Comparison of ENCODE assay signal across 28 mouse cellular contexts in the genomic region with DNA sequence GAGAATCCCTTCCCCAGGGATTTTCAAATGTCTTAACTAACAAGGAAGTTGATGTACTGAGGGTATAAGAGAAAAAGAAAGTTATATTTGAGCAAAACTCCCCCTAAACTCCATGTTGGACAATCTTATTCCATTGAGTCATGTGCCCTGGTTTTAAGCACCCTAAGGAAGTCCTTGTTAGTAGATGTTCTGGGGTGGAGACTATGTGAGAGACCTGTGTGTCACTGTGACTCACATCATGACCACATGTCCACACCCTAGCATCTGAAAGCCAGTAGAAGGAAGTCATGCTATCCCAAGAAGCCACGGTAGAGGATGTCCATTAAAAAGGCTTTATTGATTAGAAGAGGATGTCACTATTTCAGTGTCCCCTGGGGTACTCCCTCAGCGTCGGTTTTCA. TPM values are rescaled to one million over a fixed set of nuclear protein-coding genes. Genes with fewer than 3 reads are reported as not detected.
DNase-seq lines count a peak whose midpoint lies in the region; ATAC-seq and TF ChIP-seq lines count a peak whose summit lies in the region.
"Had no signal": no experiment of that assay in that cellular context is flagged by ENCODE, and none has a peak within 500 bp of the region (broad histone marks: within the 10 kb centered on the region; RNA-seq: fewer than 3 reads in every experiment).

No protein-coding gene starts in this region.

- no peak for TF ChIP-seq CTCF in gastrocnemius, adult 2 months (IDR thresholded peaks at IDR 0.05)
- TF ChIP-seq CTCF in stomach, postnatal 0 days (IDR thresholded peaks at IDR 0.05; ENCODE audit: low read depth): no peak

- no peak overlapping the region for H3K9ac ChIP-seq in stomach, postnatal 0 days (ENCODE audit: low read length)
- H3K9ac ChIP-seq: embryonic facial prominence, embryonic 12.5 days; embryonic facial prominence, embryonic 15.5 days; forebrain, embryonic 13.5 days; heart, embryonic 13.5 days; hindbrain, embryonic 13.5 days; intestine, embryonic 15.5 days had no signal

- DNase-seq in gastrocnemius, adult 2 months: no peak
- no peak for DNase-seq in gastrocnemius, postnatal 10 days
- peak; percentile 28 for DNase-seq in 416B (ENCODE audit: low read depth)
- DNase-seq in stomach, postnatal 0 days (ENCODE audit: low spot score): no peak
- DNase-seq: adrenal gland, adult 2 months; adrenal gland, postnatal 14 days; cerebellum, adult 11 months; cerebellum, adult 2 months; cerebellum, adult 9-11 months; cerebellum, postnatal 25 days; gastrocnemius, postnatal 25 days; heart, adult 2 months; kidney, adult 11 months had no signal

- WGBS in stomach, postnatal 0 days: 82% methylated on average over 3 of the region's 3 CpGs

- ATAC-seq in megakaryocyte, adult 5-6 weeks (ENCODE audit: poor library complexity, severe bottlenecking): peak; percentile 69
- no peak for ATAC-seq in CD4-positive, CD25-positive, alpha-beta regulatory T cell, adult 4 months
- ATAC-seq in stomach, postnatal 0 days (ENCODE audit: low FRiP score, low TSS enrichment): no peak
- ATAC-seq: forebrain, embryonic 13.5 days; forebrain, embryonic 16.5 days; hindbrain, embryonic 16.5 days; intestine, embryonic 15.5 days had no signal

- no peaks in the 10 kb centered on the region for H3K9me3 ChIP-seq in stomach, postnatal 0 days (ENCODE audit: control insufficient read depth, low read length)
- H3K9me3 ChIP-seq: embryonic facial prominence, embryonic 12.5 days; embryonic facial prominence, embryonic 15.5 days; forebrain, embryonic 13.5 days; heart, embryonic 10.5 days; hindbrain, embryonic 13.5 days; intestine, embryonic 15.5 days had no signal

- no peak overlapping the region for H3K4me2 ChIP-seq in stomach, postnatal 0 days (replicated peaks; ENCODE audit: low read depth)
- H3K4me2 ChIP-seq: embryonic facial prominence, embryonic 12.5 days; embryonic facial prominence, embryonic 15.5 days; forebrain, embryonic 13.5 days; heart, embryonic 13.5 days; hindbrain, embryonic 13.5 days; intestine, embryonic 15.5 days had no signal

- H3K4me1 ChIP-seq in stomach, postnatal 0 days (replicated peaks; ENCODE audit: control insufficient read depth, insufficient read depth): no peaks in the 10 kb centered on the region
- H3K4me1 ChIP-seq: embryonic facial prominence, embryonic 12.5 days; forebrain, embryonic 13.5 days; heart, embryonic 10.5 days; heart, embryonic 13.5 days; hindbrain, embryonic 13.5 days; intestine, embryonic 15.5 days had no signal

- H3K27ac ChIP-seq in gastrocnemius, adult 2 months: 0 out of 2 replicates have a peak overlapping the region, but pooled peaks have one; percentile 6
- H3K27ac ChIP-seq in stomach, postnatal 0 days (replicated peaks): no peak overlapping the region
- H3K27ac ChIP-seq: embryonic facial prominence, embryonic 12.5 days; embryonic facial prominence, embryonic 15.5 days; forebrain, embryonic 13.5 days; heart, adult 2 months; heart, embryonic 10.5 days; heart, embryonic 13.5 days; hindbrain, embryonic 13.5 days; intestine, embryonic 15.5 days had no signal

- intact Hi-C loops in gastrocnemius, adult 2 months (cut with DNase I): no loop called here

- H3K36me3 ChIP-seq in stomach, postnatal 0 days (ENCODE audit: control insufficient read depth, insufficient read depth, low read length): no peaks in the 10 kb centered on the region
- H3K36me3 ChIP-seq: embryonic facial prominence, embryonic 15.5 days; heart, embryonic 10.5 days; hindbrain, embryonic 13.5 days; intestine, embryonic 15.5 days had no signal

- TF ChIP-seq EP300 in stomach, postnatal 0 days (optimal IDR thresholded peaks at IDR 0.05): no peak

- no peak overlapping the region for H3K4me3 ChIP-seq in gastrocnemius, adult 2 months
- no peak overlapping the region for H3K4me3 ChIP-seq in stomach, postnatal 0 days (ENCODE audit: low read depth, low read length)
- H3K4me3 ChIP-seq: embryonic facial prominence, embryonic 12.5 days; embryonic facial prominence, embryonic 15.5 days; erythroblast, embryonic 14.5 days; forebrain, embryonic 13.5 days; heart, adult 2 months; heart, embryonic 10.5 days; heart, embryonic 13.5 days; hindbrain, embryonic 13.5 days; intestine, embryonic 15.5 days had no signal

- no peaks in the 10 kb centered on the region for H3K27me3 ChIP-seq in stomach, postnatal 0 days (ENCODE audit: control insufficient read depth, insufficient read depth, low read length)
- H3K27me3 ChIP-seq: embryonic facial prominence, embryonic 12.5 days; embryonic facial prominence, embryonic 15.5 days; forebrain, embryonic 13.5 days; heart, embryonic 13.5 days; hindbrain, embryonic 13.5 days; intestine, embryonic 15.5 days had no signal

RNA-seq across cellular contexts. Expression of a gene that starts 40.4 kb away (rescaled TPM):
- total RNA-seq in gastrocnemius, adult 2 months (2021): 10 to 100 TPM; 29.5 to 65.7 TPM
- total RNA-seq in gastrocnemius, postnatal 10 days (2021): 10 to 100 TPM; 65.9 to 84.0 TPM
- 0.09 and 0.16 TPM in 2 replicates for total RNA-seq in megakaryocyte, adult 5-6 weeks (2015)
- 0.04 and 0.11 TPM in 2 replicates for total RNA-seq in megakaryocyte, adult 5-6 weeks (2017)
- polyA plus RNA-seq in CD4-positive, CD25-positive, alpha-beta regulatory T cell, adult 4 months (2017; shearing (Covaris generic)): not detected
- 2.7 and 2.8 TPM in 2 replicates for polyA plus RNA-seq in stomach, postnatal 0 days (2015; fragmentation: Nextera tagmentation; extraction: Ambion mirVana)
- total RNA-seq: common myeloid progenitor, adult 5-6 weeks; hematopoietic stem cell, adult 5-6 weeks; MEL had no signal
- polyA plus RNA-seq: erythroblast, embryonic 14.5 days had no signal

Comparison
In these comparisons a context has a peak if more than half of its experiments do, and no peak if none do; other contexts are left out.
1. RNA of a gene that starts 40.4 kb away (total RNA-seq): 65.9 to 84.0 TPM in gastrocnemius, postnatal 10 days and 29.5 to 65.7 TPM in gastrocnemius, adult 2 months; 0.04 to 0.16 TPM in megakaryocyte, adult 5-6 weeks; every median in the first group is over 10 times any median in the second.